Mouse (Mus musculus) spleen, embryonic (tissue): ENCODE measurements around the gene Wnt3.

Experiments
- CTCF ChIA-PET: fragments of 350-600 bp; sonication (Branson Sonifier 250); formaldehyde crosslinking; loops from one replicate; lab custom pipeline; 2022; lab: Charles Lee

Gene Wnt3

DNA sequence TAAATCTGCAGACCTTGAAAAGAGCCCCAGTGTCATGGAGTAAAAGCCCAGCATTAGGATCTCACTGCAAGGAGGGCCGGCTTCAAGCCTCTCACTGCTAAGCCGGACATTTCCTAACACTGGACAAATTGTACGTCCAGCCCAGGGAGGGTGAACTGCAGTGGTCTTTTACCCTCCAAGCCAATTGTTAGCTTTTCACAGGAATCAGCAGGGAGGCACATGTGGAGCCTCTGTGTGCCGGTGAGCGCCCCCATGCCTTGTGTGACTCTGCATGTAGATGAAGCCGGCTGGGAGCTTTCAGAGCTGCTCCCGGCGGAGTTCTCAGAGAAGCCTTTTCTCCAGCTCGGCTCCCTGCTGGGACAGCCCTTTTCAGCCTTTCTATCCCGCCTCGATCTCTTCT lies 66.9 kb downstream of the Wnt3 start:
- CTCF ChIA-PET, result no interaction called here

GRCm38 (mm10) chr11:103848287-103848686 lies 74.3 kb downstream of the Wnt3 start:
- CTCF ChIA-PET, result no interaction called here

GRCm38 (mm10) chr11:103852590-103853283 lies 78.8 kb downstream of the Wnt3 start:
- CTCF ChIA-PET, result no interaction called here

DNA sequence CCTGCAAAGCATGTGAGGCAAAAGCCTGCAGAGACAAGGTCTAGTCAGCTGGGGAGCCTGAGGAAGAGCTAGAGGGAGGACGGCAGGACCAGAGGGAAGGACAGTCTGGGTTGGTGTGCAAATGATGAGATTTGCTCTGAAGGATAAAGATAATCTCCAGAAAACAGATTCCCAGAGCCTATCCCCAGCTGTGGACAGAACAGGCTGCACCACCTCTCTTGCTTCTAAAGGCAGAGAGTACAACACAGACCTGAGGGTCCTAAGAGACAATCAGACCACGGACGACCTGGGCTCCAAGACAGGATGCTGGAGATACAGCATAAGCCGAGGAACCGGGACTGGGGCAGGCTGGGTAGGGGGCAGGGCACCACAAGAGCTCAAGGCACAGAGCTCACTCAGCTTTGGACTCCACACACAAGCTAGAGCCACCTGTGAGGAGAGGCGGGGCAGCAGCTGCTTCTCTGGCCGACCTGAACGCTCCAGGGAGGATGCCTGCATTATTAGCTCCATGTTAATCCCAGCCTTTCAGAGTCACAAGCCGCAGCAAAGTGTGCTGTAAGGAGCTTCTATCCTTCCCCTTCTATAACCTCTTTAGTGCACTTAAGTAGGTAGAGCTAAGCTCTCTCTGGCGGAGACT lies 79.5 kb downstream of the Wnt3 start:
- CTCF ChIA-PET, result no interaction called here

GRCm38 (mm10) chr11:103854294-103854693 lies 80.3 kb downstream of the Wnt3 start:
- CTCF ChIA-PET, result no interaction called here

GRCm38 (mm10) chr11:103856641-103857040 lies 82.7 kb downstream of the Wnt3 start:
- CTCF ChIA-PET, result no interaction called here

GRCm38 (mm10) chr11:103858760-103859159 lies 84.8 kb downstream of the Wnt3 start:
- CTCF ChIA-PET, result no interaction called here

GRCm38 (mm10) chr11:103859933-103860610 lies 86.1 kb downstream of the Wnt3 start:
- CTCF ChIA-PET, result no interaction called here

DNA sequence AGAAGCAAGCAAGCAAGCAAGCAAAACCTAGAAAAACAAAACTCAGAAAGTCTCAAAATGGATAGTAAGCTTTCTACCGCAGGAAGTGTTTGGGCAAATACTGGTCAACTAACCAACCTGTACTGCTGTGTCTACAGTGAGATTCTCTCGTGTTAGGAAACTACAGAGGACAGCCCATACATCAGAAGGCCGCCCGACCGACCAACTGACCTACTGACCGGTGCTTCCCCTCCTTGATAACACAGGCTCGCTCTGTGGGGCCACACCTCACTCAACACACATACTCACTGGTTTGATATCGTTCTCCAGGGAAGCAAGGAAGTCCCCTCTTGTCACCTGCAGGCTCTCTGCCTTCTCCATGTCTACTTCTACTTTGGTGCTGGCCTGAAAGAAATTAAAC lies 89.0 kb downstream of the Wnt3 start:
- CTCF ChIA-PET, result no interaction called here

- CTCF ChIA-PET, result no interaction called here
These were observed 90.5 kb downstream of the Wnt3 start for GRCm38 (mm10) chr11:103864486-103864885.

- CTCF ChIA-PET, result no interaction called here
These were observed 91.4 kb downstream of the Wnt3 start for GRCm38 (mm10) chr11:103865346-103865745.
